Mouse (Mus musculus) layer of hippocampus, adult 2 months (tissue): ENCODE data around the gene Lrrn4cl. TPM values are rescaled to one million over a fixed set of nuclear protein-coding genes. Genes with fewer than 3 reads are reported as not detected.
"Not testable (repeated sequence)": the region's sequence is repeated elsewhere in the genome, so short reads cannot be mapped to it uniquely, and the experiment has no call there.

Source experiments
- DNase-seq, 2 experiments: peaks; one replicate each; pipeline ENCODE4 v3.0.0; 2022; ENCODE audit warnings: low spot score in 2 of 2
- H3K27ac ChIP-seq: fragments of 200-600 bp; 2 replicates; pipeline ENCODE4 v1.8.1; 2022
- H3K4me3 ChIP-seq: fragments of 200-600 bp; 2 replicates; pipeline ENCODE4 v1.8.1; 2022; ENCODE audit warnings: mild to moderate bottlenecking
- CTCF ChIP-seq: fragments of 200-600 bp; conservative IDR thresholded peaks from 2 replicates; pipeline ENCODE4 v1.8.1; 2022; ENCODE audit warnings: antibody characterized with exemption, mild to moderate bottlenecking, moderate library complexity
- total RNA-seq, 2 experiments: library from RNA; stranded (reverse); gene quantifications; 2 replicates each; pipeline ENCODE4 v1.2.3; 2021

Lrrn4cl gene
- total RNA-seq, 2 experiments from 2014 or later, result 0.32 to 0.44 TPM

GRCm38 (mm10) chr19:8872266-8872840, 21.8 kb downstream of the Lrrn4cl start:
- Histone ChIP-seq H3K4me3 (peak overlapping the region; percentile 99), H3K27ac (no peak overlapping the region)
- no peak for TF ChIP-seq CTCF
- no peak for DNase-seq

- Histone ChIP-seq H3K4me3 (no peak overlapping the region), H3K27ac (no peak overlapping the region)
- DNase-seq, result no peak
- no peak for TF ChIP-seq CTCF
Observed at GRCm38 (mm10) chr19:8875031-8875430, 24.5 kb downstream of the Lrrn4cl start.

GRCm38 (mm10) chr19:8880311-8881033, 29.9 kb downstream of the Lrrn4cl start, which contains the start of gene Uqcc3:
Uqcc3 (minus strand) TSS chr19:8880923.
- Histone ChIP-seq H3K4me3 (peak within 1 kb of the TSS; percentile 93), H3K27ac (peak within 1 kb of the TSS; percentile 91)
- TF ChIP-seq CTCF, result no peak
- DNase-seq, result peak; percentile 88 to 89

- Histone ChIP-seq H3K4me3 (peak overlapping the region; percentile 93), H3K27ac (peak overlapping the region; percentile 91)
- no peak for TF ChIP-seq CTCF
- no peak for DNase-seq
Observed at GRCm38 (mm10) chr19:8881034-8881392, 30.4 kb downstream of the Lrrn4cl start.

GRCm38 (mm10) chr19:8883616-8884015, 33.0 kb downstream of the Lrrn4cl start, which contains the start of the genes Lbhd1 and Gm49403:
Lbhd1 (plus strand) TSS chr19:8883732.
Gm49403 (plus strand) TSS chr19:8883930.
- H3K27ac ChIP-seq, result no peak within 1 kb of the TSS
- DNase-seq, result no peak
- H3K4me3 ChIP-seq, result no peak within 1 kb of the TSS
- no peak for TF ChIP-seq CTCF

- Histone ChIP-seq H3K27ac (no peak overlapping the region), H3K4me3 (no peak overlapping the region)
- DNase-seq, result no peak
- no peak for TF ChIP-seq CTCF
Observed at GRCm38 (mm10) chr19:8886916-8887584, 36.5 kb downstream of the Lrrn4cl start.

GRCm38 (mm10) chr19:8887585-8888463, 37.3 kb downstream of the Lrrn4cl start:
- peak overlapping the region; percentile 94 for H3K27ac ChIP-seq
- no peak for DNase-seq

GRCm38 (mm10) chr19:8888511-8889385, 38.2 kb downstream of the Lrrn4cl start, which contains the start of the genes 1810009A15Rik and Gm49416:
1810009A15Rik (plus strand) TSS chr19:8888853.
Gm49416 (plus strand) TSS chr19:8888926.
- Histone ChIP-seq H3K4me3 (peak within 1 kb of the TSS; percentile 64), H3K27ac (peak within 1 kb of the TSS; percentile 94)
- peak; percentile 94 to 95 for DNase-seq
- no peak for TF ChIP-seq CTCF

More at GRCm38 (mm10) chr19:8887585-8888463, 37.3 kb downstream of the Lrrn4cl start:
- TF ChIP-seq CTCF, result no peak
- H3K4me3 ChIP-seq, result peak overlapping the region; percentile 64

- peak within 1 kb of the TSS; percentile 85 for H3K27ac ChIP-seq
- peak within 1 kb of the TSS; percentile 97 for H3K4me3 ChIP-seq
- DNase-seq, result peak; percentile 84 to 87
- no peak for TF ChIP-seq CTCF
Observed at GRCm38 (mm10) chr19:8892829-8893766, 42.5 kb downstream of the Lrrn4cl start, which contains the start of gene Ints5. Ints5 (plus strand) TSS chr19:8893005.

GRCm38 (mm10) chr19:8895397-8895960, 44.9 kb downstream of the Lrrn4cl start:
- no peak overlapping the region for H3K27ac ChIP-seq
- no peak for TF ChIP-seq CTCF
- no peak for DNase-seq
- H3K4me3 ChIP-seq, result no peak overlapping the region

- DNase-seq, H3K27ac ChIP-seq, H3K4me3 ChIP-seq: not testable (repeated sequence)
Observed at GRCm38 (mm10) chr19:8896231-8896630, 45.7 kb downstream of the Lrrn4cl start.

- peak in 1 of 2 experiments; percentile 44 for DNase-seq
- Histone ChIP-seq H3K27ac (peak overlapping the region; percentile 97), H3K4me3 (peak overlapping the region; percentile 97)
Observed at GRCm38 (mm10) chr19:8897211-8897864, 46.8 kb downstream of the Lrrn4cl start.
